Comparison of ENCODE assay signal across 8 mouse cellular contexts in the genomic region with DNA sequence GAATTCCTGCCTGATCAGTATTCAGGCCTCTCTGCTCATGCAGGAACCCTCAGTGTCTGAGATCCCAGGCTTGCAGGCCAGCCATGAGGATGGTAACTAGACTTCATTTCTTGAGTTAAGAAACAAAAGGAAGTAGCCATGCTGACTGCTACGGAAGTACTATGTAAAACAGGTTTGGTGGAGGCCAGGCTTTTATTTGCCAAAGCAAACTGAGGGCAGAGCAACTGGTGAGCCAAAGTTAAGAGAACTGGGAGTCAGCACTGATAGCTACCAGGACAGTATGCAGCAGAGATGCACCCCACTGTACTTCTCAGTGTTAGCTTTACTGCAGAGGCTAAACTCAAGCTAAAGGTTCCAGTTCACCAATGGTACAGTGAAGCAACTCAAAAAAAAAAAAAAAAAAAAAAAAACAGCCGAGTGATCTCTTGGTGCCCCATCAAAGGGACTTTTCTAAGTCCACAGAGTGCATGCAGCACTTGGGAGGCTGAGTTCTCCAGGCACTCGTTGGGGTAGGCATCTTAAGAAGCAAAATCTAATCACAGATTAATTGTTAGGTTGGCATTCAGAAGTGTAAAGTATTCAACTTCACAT. TPM values are rescaled to one million over a fixed set of nuclear protein-coding genes. Genes with fewer than 3 reads are reported as not detected.
A peak's percentile ranks its signal among the peaks of the same experiment; 100 is the strongest.
DNase-seq lines count a peak whose midpoint lies in the region; ATAC-seq and TF ChIP-seq lines count a peak whose summit lies in the region.
"Had no signal": no experiment of that assay in that cellular context is flagged by ENCODE, and none has a peak within 500 bp of the region (broad histone marks: within the 10 kb centered on the region; RNA-seq: fewer than 3 reads in every experiment).

No protein-coding gene starts in this region.

- no peak for TF ChIP-seq POLR2A in liver, adult 2 months (IDR thresholded peaks at IDR 0.05; ENCODE audit: extremely low read depth, insufficient read depth, low read length)
- TF ChIP-seq POLR2A in CH12.LX (IDR thresholded peaks at IDR 0.05; ENCODE audit: low read depth, low read length) = no peak

- H3K9ac ChIP-seq in liver, adult 2 months (ENCODE audit: low read depth, low read length) = no peak overlapping the region
- H3K9ac ChIP-seq in CH12.LX (ENCODE audit: insufficient read depth, low read depth) = 0 out of 2 replicates have a peak overlapping the region, but pooled peaks have one; percentile 28

- dilution Hi-C loops in CH12.LX (cut with MboI; ENCODE audit: extremely low pct_ligation_motif_present, extremely low pct_unique_long_range_greater_than_20kb, low sequenced_read_pairs) = no loop called here

- H3K36me3 ChIP-seq in liver, adult 2 months (ENCODE audit: control insufficient read depth, insufficient read depth, low read length) = peaks cover 20% of the 10 kb centered on the region
- H3K36me3 ChIP-seq in CH12.LX (replicated peaks in 1 of 2; ENCODE audit: control insufficient read depth in 1 of 2, insufficient read depth in 1 of 2, low read length in 1 of 2) = peaks cover 10 to 47% of the 10 kb centered on the region in 2 experiments
- H3K36me3 ChIP-seq in embryonic facial prominence, embryonic 10.5 days (replicated peaks) = peaks cover 29% of the 10 kb centered on the region

- in situ Hi-C loops in CH12.LX (cut with MboI; ENCODE audit: low pct_ligation_motif_present, low pct_unique_long_range_greater_than_20kb, low sequenced_read_pairs) = no loop called here

- H3K9me3 ChIP-seq in CH12.LX (replicated peaks; ENCODE audit: low read length) = no peaks in the 10 kb centered on the region
- H3K9me3 ChIP-seq in embryonic facial prominence, embryonic 10.5 days = no peaks in the 10 kb centered on the region

- WGBS in liver, adult 2 months = 0% methylated on average over 3 of the region's 3 CpGs
- WGBS in embryonic facial prominence, embryonic 10.5 days = 34% methylated on average over 3 of the region's 3 CpGs

- H3K4me1 ChIP-seq in liver, adult 2 months (ENCODE audit: control insufficient read depth, insufficient read depth, low read length) = peaks cover 59% of the 10 kb centered on the region
- peaks cover 17 to 73% of the 10 kb centered on the region in 2 experiments for H3K4me1 ChIP-seq in CH12.LX (ENCODE audit: control insufficient read depth in 1 of 2, insufficient read depth in 2 of 2)
- peaks cover 68% of the 10 kb centered on the region for H3K4me1 ChIP-seq in embryonic facial prominence, embryonic 10.5 days

- H3K4me3 ChIP-seq in liver, adult 2 months (ENCODE audit: insufficient read depth, low read depth, low read length) = no peak overlapping the region
- no peak overlapping the region for H3K4me3 ChIP-seq in CH12.LX (replicated peaks in 1 of 3; ENCODE audit: low read depth in 2 of 3, low read length in 2 of 3, poor library complexity in 1 of 3)
- H3K4me3 ChIP-seq in embryonic facial prominence, embryonic 10.5 days = no peak overlapping the region

- peak; percentile 28 for ATAC-seq in megakaryocyte, adult 5-6 weeks (ENCODE audit: poor library complexity, severe bottlenecking)

- peak; percentile 16; the same call in 1 of the 2 replicates for TF ChIP-seq EP300 in CH12.LX (IDR thresholded peaks at IDR 0.05; ENCODE audit: low read length)

- 0 out of 2 replicates have a peak overlapping the region, but pooled peaks have one; percentile 19 for H3K27ac ChIP-seq in liver, adult 2 months (replicated peaks; ENCODE audit: insufficient read depth, low read depth, low read length)
- H3K27ac ChIP-seq in CH12.LX (ENCODE audit: insufficient read depth, low read depth) = no peak overlapping the region
- H3K27ac ChIP-seq in embryonic facial prominence, embryonic 10.5 days (replicated peaks) = peak overlapping the region; percentile 30; the same call in 1 of the 2 replicates

- TF ChIP-seq RAD21 in CH12.LX (IDR thresholded peaks at IDR 0.05; ENCODE audit: low read depth, low read length) = no peak

- peak overlapping the region; percentile 12 for H3K4me2 ChIP-seq in CH12.LX (ENCODE audit: insufficient read depth, low read depth, poor library complexity, severe bottlenecking)

- H3K27me3 ChIP-seq in liver, adult 2 months (ENCODE audit: control insufficient read depth, insufficient read depth, low read length) = no peaks in the 10 kb centered on the region
- H3K27me3 ChIP-seq in CH12.LX (replicated peaks) = no peaks in the 10 kb centered on the region
- H3K27me3 ChIP-seq in embryonic facial prominence, embryonic 10.5 days (replicated peaks; ENCODE audit: low read depth, poor library complexity, severe bottlenecking) = 0 out of 2 replicates have a peak, but pooled peaks cover 4% of the 10 kb centered on the region

- peak; percentile 72 for DNase-seq in liver, adult 2 months (ENCODE audit: extremely low read depth, low read depth, low spot score)
- no peak for DNase-seq in liver
- DNase-seq in CH12.LX (ENCODE audit: extremely low read depth) = no peak
- no peak for DNase-seq in embryonic facial prominence, embryonic 10.5 days (ENCODE audit: low spot score)
- DNase-seq in right cerebral cortex, postnatal 36 days (ENCODE audit: low spot score in 2 of 2) = no peak
- DNase-seq in MN1 (ENCODE audit: low spot score) = no peak
- DNase-seq: cerebellum, adult 11-12 months had no signal

- no peak for TF ChIP-seq CTCF in liver, adult 2 months (IDR thresholded peaks at IDR 0.05; ENCODE audit: low read depth, low read length)
- no peak for TF ChIP-seq CTCF in CH12.LX (conservative IDR thresholded peaks at IDR 0.05 in 1 of 2, IDR thresholded peaks at IDR 0.05 in 1 of 2; ENCODE audit: low read depth in 2 of 2, low read length in 2 of 2)

- H3K79me2 ChIP-seq in liver, adult 2 months (ENCODE audit: control insufficient read depth, insufficient read depth, low read length) = peaks cover 73% of the 10 kb centered on the region
- H3K79me2 ChIP-seq in CH12.LX (replicated peaks; ENCODE audit: control insufficient read depth, extremely low read depth, insufficient read depth, poor library complexity, severe bottlenecking) = peaks cover 17% of the 10 kb centered on the region

TF ChIP-seq in CH12.LX, 34 proteins besides CTCF, POLR2A, EP300 and RAD21:
- TF ChIP-seq MAFK (IDR thresholded peaks at IDR 0.05; ENCODE audit: insufficient replicate concordance, low read length) (no peak), CHD1 (IDR thresholded peaks at IDR 0.05; ENCODE audit: low read depth, low read length) (no peak), ZC3H11A (IDR thresholded peaks at IDR 0.05; ENCODE audit: low read depth, low read length) (no peak), ELF1 (IDR thresholded peaks at IDR 0.05; ENCODE audit: low read depth, low read length) (peak; percentile 28; the same call in 1 of the 2 replicates), USF2 (conservative IDR thresholded peaks at IDR 0.05; ENCODE audit: low read depth, low read length) (no peak), ETS1 (conservative IDR thresholded peaks at IDR 0.05; ENCODE audit: low read depth, low read length) (no peak), ZNF384 (IDR thresholded peaks at IDR 0.05; ENCODE audit: low read depth, low read length) (peak; percentile 90), TBP (conservative IDR thresholded peaks at IDR 0.05; ENCODE audit: low read depth, low read length) (no peak), TCF12 (IDR thresholded peaks at IDR 0.05; ENCODE audit: low read depth, low read length) (0 out of 2 replicates have a peak, but pooled peaks have one; percentile 11), MAX (IDR thresholded peaks at IDR 0.05; ENCODE audit: low read length) (no peak), BHLHE40 (IDR thresholded peaks at IDR 0.05; ENCODE audit: low read depth, low read length) (no peak), HCFC1 (IDR thresholded peaks at IDR 0.05; ENCODE audit: low read depth, low read length) (no peak), RCOR1 (conservative IDR thresholded peaks at IDR 0.05; ENCODE audit: low read depth, low read length) (no peak)

RNA-seq across cellular contexts. Expression of a gene that starts 8.6 kb away (rescaled TPM):
- 35.5 and 38.4 TPM in 2 replicates for total RNA-seq in liver, adult 2 months (2014; rRNA removed)
- 11.9 and 12.2 TPM in 2 replicates for polyA plus RNA-seq in liver, adult 2 months (2012; rRNA removed)
- total RNA-seq in CH12.LX (2012; rRNA removed) (17.0 and 17.5 TPM in 2 replicates), CH12.LX (2014; rRNA removed) (20.2 and 21.0 TPM in 2 replicates)
- 19.3 and 20.9 TPM in 2 replicates for polyA plus RNA-seq in CH12.LX (2012; ENCODE audit: insufficient read length, low read depth)
- 14.7 and 18.9 TPM in 2 replicates for polyA plus RNA-seq in embryonic facial prominence, embryonic 10.5 days (2016; fragmentation: Nextera tagmentation; extraction: Ambion mirVana)
- 67.7 and 93.8 TPM in 2 replicates for total RNA-seq in megakaryocyte, adult 5-6 weeks (2015)
- total RNA-seq in megakaryocyte, adult 5-6 weeks (2017) = 56.5 and 69.6 TPM in 2 replicates
